Mouse (Mus musculus): ENCODE results near the gene Megf8. TPM values are rescaled to one million over a fixed set of nuclear protein-coding genes. Genes with fewer than 3 reads are reported as not detected.

Gene Megf8
- total and polyA plus RNA-seq, 3 experiments: 21.5 to 31.7 (median 28.9) TPM

DNA sequence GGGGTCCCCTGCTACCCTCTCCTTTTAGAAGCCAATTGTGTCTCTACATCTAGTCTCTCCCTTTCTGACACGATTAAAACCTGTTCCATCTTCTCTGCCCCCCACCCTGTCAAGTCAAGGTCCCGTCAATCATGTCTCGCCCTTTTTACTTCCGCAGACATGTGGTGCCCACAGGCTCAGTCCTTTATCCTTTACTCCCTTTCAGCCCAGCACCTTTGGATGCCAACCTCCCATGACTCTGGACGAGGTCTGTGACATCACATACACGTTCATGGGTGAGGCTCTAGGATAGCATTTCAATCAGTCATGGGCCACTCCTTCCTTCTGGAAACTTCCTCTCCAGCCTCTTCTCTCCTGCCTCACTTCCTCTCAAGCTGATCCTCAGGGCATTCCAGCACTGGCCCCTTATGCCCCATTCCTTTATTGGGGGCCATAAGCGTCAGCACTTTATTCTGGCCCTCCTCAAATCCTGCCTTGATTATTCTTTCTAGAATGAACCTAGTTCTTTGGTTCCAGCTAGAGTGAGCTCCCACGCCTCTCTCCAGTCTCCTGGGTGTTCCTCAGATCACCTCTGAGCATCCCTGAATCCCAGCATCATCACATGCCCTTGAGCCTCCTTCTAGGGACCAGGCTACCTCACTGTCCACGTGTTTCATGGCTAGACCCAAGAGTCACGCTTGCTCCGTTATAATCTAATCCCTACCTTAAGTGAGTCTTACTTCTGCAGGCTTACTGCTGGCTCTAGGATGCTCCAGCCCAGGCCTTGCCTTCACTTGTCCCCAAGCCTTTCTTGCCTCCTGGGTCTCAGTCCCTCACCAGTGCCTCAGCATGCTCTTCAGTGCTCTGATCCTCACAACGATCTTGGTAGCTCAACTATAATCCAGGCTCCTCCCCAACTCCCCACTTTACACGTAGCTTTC lies 61.5 kb downstream of the Megf8 start:
- intact Hi-C loops (cut with DNase I): loop anchor here (2.0 to 5.0 kb wide), 2 partner anchors 16 to 131 kb away; no protein-coding TSS in a partner anchor
- TF ChIP-seq CTCF (IDR thresholded peaks at IDR 0.05): no peak
- peak; percentile 52 for TF ChIP-seq POLR2A (IDR thresholded peaks at IDR 0.05; ENCODE audit: insufficient read depth, low read depth, low read length)
- TF ChIP-seq EP300 (IDR thresholded peaks at IDR 0.05; ENCODE audit: insufficient read depth, low read depth, low read length): peak; percentile 21; the same call in 1 of the 2 replicates
- 74% methylated on average over 13 of the region's 13 CpGs for WGBS

DNA sequence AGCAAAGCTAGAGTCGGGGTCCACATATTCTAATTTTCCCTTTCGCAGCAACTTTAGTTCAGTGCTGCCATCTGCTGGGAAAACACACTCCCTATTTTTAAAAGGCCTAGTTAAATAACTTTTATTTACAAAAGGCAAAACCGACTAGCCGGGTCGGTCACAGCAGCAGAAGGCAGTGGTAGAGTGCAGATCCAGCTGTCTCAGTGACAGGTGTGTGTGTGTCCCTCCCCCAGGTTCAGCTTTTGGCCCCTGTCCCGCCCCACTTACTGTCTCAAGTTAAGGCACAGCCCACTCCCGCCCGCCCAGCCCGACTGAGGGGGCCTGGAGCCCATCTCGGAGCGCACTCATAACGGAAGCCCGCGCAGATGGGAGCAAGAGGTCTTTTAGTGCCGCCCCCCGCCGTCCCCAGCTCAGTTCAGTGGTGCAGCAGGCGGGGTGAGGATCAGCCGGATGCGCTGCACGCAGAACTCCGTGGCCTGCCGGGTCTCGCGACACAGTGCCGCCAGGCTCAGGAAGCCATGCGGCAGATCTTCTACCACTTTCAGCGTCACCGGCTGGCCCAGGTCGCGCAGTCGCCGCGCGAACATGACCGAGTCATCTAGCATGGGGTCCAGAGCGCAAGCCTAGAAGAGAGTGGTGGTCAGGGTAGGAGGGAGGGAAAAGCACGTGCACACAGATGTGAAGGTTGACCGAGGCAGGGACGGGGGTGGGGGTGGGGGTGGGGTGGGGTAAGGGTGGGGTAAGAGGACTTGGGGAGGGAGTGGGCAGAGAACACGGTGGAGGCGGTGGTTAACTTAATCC lies 62.8 kb downstream of the Megf8 start:
- intact Hi-C loops (cut with DNase I): loop anchor here (2.0 to 5.0 kb wide), 2 partner anchors 15 to 132 kb away; no protein-coding TSS in a partner anchor
- peak; percentile 64 to 65 for DNase-seq
- WGBS: 22% methylated on average over 42 of the region's 42 CpGs
- H3K4me3 ChIP-seq: peak overlapping the region; percentile 28; the same call in 1 of the 2 replicates
- no peaks in the 10 kb centered on the region for H3K79me2 ChIP-seq (replicated peaks; ENCODE audit: control insufficient read depth, insufficient read depth, low read length)
- TF ChIP-seq EP300 (IDR thresholded peaks at IDR 0.05; ENCODE audit: insufficient read depth, low read depth, low read length) (no peak), CTCF (IDR thresholded peaks at IDR 0.05) (peak; percentile 68)
- peaks cover 2% of the 10 kb centered on the region for H3K36me3 ChIP-seq (ENCODE audit: control insufficient read depth, insufficient read depth, low read length)
- no peaks in the 10 kb centered on the region for H3K27me3 ChIP-seq (ENCODE audit: control insufficient read depth, insufficient read depth, low read length)
- H3K27ac ChIP-seq: peak overlapping the region; percentile 21
- peak overlapping the region; percentile 4; the same call in 1 of the 2 replicates for H3K9ac ChIP-seq (ENCODE audit: low read depth, low read length)
- H3K4me1 ChIP-seq (ENCODE audit: control insufficient read depth, insufficient read depth, low read length): peaks cover 7% of the 10 kb centered on the region

More for the DNA sequence above, 61.5 kb downstream of the Megf8 start:
- Histone ChIP-seq H3K27ac (no peak overlapping the region), H3K27me3 (ENCODE audit: control insufficient read depth, insufficient read depth, low read length) (no peaks in the 10 kb centered on the region), H3K9ac (ENCODE audit: low read depth, low read length) (no peak overlapping the region), H3K79me2 (replicated peaks; ENCODE audit: control insufficient read depth, insufficient read depth, low read length) (no peaks in the 10 kb centered on the region), H3K4me1 (ENCODE audit: control insufficient read depth, insufficient read depth, low read length) (peaks cover 5% of the 10 kb centered on the region), H3K36me3 (ENCODE audit: control insufficient read depth, insufficient read depth, low read length) (peaks cover 2% of the 10 kb centered on the region), H3K4me3 (no peak overlapping the region)
- no peak for DNase-seq

DNA sequence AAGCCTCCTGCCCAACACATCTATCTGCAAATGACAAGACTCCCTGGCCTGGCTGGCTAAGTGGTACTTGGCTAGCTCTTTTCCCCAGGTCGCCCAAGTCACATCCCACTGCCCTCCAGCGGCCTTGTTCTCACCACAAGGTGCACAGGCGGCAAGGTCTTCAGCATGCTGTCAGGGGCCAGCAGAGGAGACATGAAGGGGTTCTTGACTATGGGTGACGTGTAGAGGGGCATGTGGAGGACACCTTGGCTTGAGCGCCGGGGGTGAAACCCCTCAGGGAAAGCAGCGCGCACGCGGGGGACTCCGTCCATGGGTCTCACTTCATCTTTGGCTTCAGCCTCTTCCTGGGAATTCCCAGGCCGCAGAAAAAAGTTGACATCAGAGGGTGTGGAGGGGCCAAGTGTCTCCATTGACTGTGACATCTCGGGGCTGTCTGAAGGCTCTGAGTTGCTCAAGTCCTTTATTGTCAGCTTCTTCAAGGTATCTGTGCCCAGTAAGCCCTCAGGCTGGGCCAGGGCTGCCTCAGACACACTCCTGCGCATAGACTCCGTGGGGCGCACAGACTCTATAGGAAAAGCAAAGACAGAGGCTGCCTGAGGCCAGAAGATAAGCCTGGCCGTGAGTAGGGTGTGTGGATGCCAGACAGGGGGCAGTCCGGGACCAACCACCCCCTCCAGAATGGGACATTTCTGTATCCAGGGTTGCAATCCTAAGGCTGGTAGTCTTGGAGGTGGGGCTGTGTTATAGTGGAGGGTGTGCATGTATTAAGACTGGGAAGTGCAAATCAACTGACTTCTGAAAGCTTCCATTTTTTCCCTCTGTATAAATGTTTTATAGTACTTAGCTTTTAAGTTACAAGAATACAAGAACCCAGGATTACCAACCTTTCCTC lies 63.7 kb downstream of the Megf8 start:
- no peak overlapping the region for H3K4me3 ChIP-seq
- peaks cover 14% of the 10 kb centered on the region for H3K4me1 ChIP-seq (ENCODE audit: control insufficient read depth, insufficient read depth, low read length)
- H3K27me3 ChIP-seq (ENCODE audit: control insufficient read depth, insufficient read depth, low read length): no peaks in the 10 kb centered on the region
- WGBS: 52% methylated on average over 18 of the region's 18 CpGs
- DNase-seq: peak; percentile 30 to 48
- intact Hi-C loops (cut with DNase I): no loop called here
- H3K36me3 ChIP-seq (ENCODE audit: control insufficient read depth, insufficient read depth, low read length): peaks cover 7% of the 10 kb centered on the region
- no peak overlapping the region for H3K27ac ChIP-seq
- no peak for TF ChIP-seq POLR2A (IDR thresholded peaks at IDR 0.05; ENCODE audit: insufficient read depth, low read depth, low read length)
- no peak for TF ChIP-seq EP300 (IDR thresholded peaks at IDR 0.05; ENCODE audit: insufficient read depth, low read depth, low read length)
- TF ChIP-seq CTCF (IDR thresholded peaks at IDR 0.05): no peak
- no peak overlapping the region for H3K9ac ChIP-seq (ENCODE audit: low read depth, low read length)
- H3K79me2 ChIP-seq (replicated peaks; ENCODE audit: control insufficient read depth, insufficient read depth, low read length): no peaks in the 10 kb centered on the region

DNA sequence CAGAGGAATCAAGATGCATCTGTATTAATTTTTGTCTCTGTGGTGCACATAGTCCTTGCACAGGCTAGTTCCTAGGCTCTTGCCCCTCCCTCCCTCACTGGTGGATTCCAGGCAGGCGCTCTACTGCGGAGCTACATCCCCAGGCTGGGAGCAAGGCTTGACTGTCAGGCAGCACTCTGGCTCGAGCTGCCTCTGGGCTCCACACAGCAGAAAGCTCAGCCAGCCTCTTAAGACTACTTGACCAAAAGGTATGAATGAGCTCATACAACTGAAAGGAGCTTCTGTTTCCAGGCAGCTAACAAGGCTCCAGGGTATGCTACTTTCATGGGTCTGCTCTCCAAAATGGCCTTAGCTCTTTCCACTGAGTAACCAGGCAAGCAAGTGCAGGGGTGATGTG lies 64.3 kb downstream of the Megf8 start:
- DNase-seq: no peak
- 51% methylated on average over 3 of the region's 3 CpGs for WGBS
- intact Hi-C loops (cut with DNase I): no loop called here

DNA sequence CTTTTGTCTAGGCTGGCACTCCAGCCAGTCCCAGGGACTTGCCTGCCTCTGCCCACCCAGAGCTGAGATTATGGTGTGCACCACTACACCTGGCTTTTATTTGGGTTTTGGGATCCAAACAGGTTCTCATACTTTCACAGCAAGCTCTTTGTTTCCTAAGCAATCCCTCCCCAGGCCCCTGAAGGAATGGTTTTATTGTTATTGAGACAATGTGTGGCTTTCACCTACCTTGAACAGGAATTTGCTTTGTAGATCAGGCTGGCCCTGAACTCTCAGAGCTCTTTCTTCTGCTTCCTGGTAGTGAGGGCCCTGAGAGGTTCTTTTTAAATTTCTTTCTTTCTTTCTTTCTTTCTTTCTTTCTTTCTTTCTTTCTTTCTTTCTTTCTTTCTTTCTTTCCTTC lies 65.6 kb downstream of the Megf8 start:
- peaks cover 17% of the 10 kb centered on the region for H3K4me1 ChIP-seq (ENCODE audit: control insufficient read depth, insufficient read depth, low read length)
- no peak for DNase-seq
- intact Hi-C loops (cut with DNase I): no loop called here
- H3K4me3 ChIP-seq: no peak overlapping the region
- no peak for TF ChIP-seq POLR2A (IDR thresholded peaks at IDR 0.05; ENCODE audit: insufficient read depth, low read depth, low read length)
- no peak for TF ChIP-seq EP300 (IDR thresholded peaks at IDR 0.05; ENCODE audit: insufficient read depth, low read depth, low read length)
- no peak for TF ChIP-seq CTCF (IDR thresholded peaks at IDR 0.05)
- peaks cover 12% of the 10 kb centered on the region for H3K36me3 ChIP-seq (ENCODE audit: control insufficient read depth, insufficient read depth, low read length)
- no peaks in the 10 kb centered on the region for H3K79me2 ChIP-seq (replicated peaks; ENCODE audit: control insufficient read depth, insufficient read depth, low read length)
- no peak overlapping the region for H3K27ac ChIP-seq
- no peaks in the 10 kb centered on the region for H3K27me3 ChIP-seq (ENCODE audit: control insufficient read depth, insufficient read depth, low read length)
- H3K9ac ChIP-seq (ENCODE audit: low read depth, low read length): no peak overlapping the region

More for the DNA sequence above, 64.3 kb downstream of the Megf8 start:
- TF ChIP-seq EP300 (IDR thresholded peaks at IDR 0.05; ENCODE audit: insufficient read depth, low read depth, low read length) (no peak), POLR2A (IDR thresholded peaks at IDR 0.05; ENCODE audit: insufficient read depth, low read depth, low read length) (no peak), CTCF (IDR thresholded peaks at IDR 0.05) (no peak)
- no peaks in the 10 kb centered on the region for H3K79me2 ChIP-seq (replicated peaks; ENCODE audit: control insufficient read depth, insufficient read depth, low read length)
- H3K4me1 ChIP-seq (ENCODE audit: control insufficient read depth, insufficient read depth, low read length): peaks cover 18% of the 10 kb centered on the region
- H3K27ac ChIP-seq: no peak overlapping the region
- H3K27me3 ChIP-seq (ENCODE audit: control insufficient read depth, insufficient read depth, low read length): no peaks in the 10 kb centered on the region
- H3K9ac ChIP-seq (ENCODE audit: low read depth, low read length): no peak overlapping the region
- H3K36me3 ChIP-seq (ENCODE audit: control insufficient read depth, insufficient read depth, low read length): peaks cover 8% of the 10 kb centered on the region
- H3K4me3 ChIP-seq: no peak overlapping the region

All from heart, adult 2 months (tissue).